Mouse (Mus musculus): ENCODE measurements at regions not wholly inside any gene's neighbourhood (a gene's known extent, or its start where the extent isn't known, plus 50 kb on each side); places are given as distances from the start of the nearest gene placed in this dataset.

GRCm38 (mm10) chr6:60217840-60218239, 611.8 kb downstream of the Snca start:
- H3K27me3 ChIP-seq (ENCODE audit: control insufficient read depth, insufficient read depth, low read length, poor library complexity, severe bottlenecking) = no peaks in the 10 kb centered on the region
- no peaks in the 10 kb centered on the region for H3K36me3 ChIP-seq (ENCODE audit: control insufficient read depth, insufficient read depth, low read length, poor library complexity, severe bottlenecking)
- no peak for DNase-seq (ENCODE audit: low read depth, low spot score)

GRCm38 (mm10) chr6:60201548-60201947, 628.1 kb downstream of the Snca start:
- DNase-seq (ENCODE audit: low read depth, low spot score) = peak; percentile 5
- H3K27me3 ChIP-seq (ENCODE audit: control insufficient read depth, insufficient read depth, low read length, poor library complexity, severe bottlenecking) = no peaks in the 10 kb centered on the region
- no peaks in the 10 kb centered on the region for H3K36me3 ChIP-seq (ENCODE audit: control insufficient read depth, insufficient read depth, low read length, poor library complexity, severe bottlenecking)
